Mouse (Mus musculus): ENCODE data around the gene Hyou1. TPM values are rescaled to one million over a fixed set of nuclear protein-coding genes. Genes with fewer than 3 reads are reported as not detected.
"Not testable (repeated sequence)": the region's sequence is repeated elsewhere in the genome, so short reads cannot be mapped to it uniquely, and the experiment has no call there.

Gene Hyou1
- 100 to 1,000 TPM in 1 of 2 experiments, 10 to 100 TPM in 1; 97.2 to 121 TPM for total RNA-seq (2021)
- long read RNA-seq, experiment 1, full-length matches to known transcripts = 57 of 86 reads
- long read RNA-seq, experiment 1, partial matches to known transcripts = 13 of 86 reads
- long read RNA-seq, experiment 1, other reads (novel, unspliced or antisense) = 16 of 86 reads
- long read RNA-seq, experiment 2, full-length matches to known transcripts = 26 of 49 reads
- long read RNA-seq, experiment 2, partial matches to known transcripts = 12 of 49 reads
- long read RNA-seq, experiment 2, other reads (novel, unspliced or antisense) = 11 of 49 reads

DNA sequence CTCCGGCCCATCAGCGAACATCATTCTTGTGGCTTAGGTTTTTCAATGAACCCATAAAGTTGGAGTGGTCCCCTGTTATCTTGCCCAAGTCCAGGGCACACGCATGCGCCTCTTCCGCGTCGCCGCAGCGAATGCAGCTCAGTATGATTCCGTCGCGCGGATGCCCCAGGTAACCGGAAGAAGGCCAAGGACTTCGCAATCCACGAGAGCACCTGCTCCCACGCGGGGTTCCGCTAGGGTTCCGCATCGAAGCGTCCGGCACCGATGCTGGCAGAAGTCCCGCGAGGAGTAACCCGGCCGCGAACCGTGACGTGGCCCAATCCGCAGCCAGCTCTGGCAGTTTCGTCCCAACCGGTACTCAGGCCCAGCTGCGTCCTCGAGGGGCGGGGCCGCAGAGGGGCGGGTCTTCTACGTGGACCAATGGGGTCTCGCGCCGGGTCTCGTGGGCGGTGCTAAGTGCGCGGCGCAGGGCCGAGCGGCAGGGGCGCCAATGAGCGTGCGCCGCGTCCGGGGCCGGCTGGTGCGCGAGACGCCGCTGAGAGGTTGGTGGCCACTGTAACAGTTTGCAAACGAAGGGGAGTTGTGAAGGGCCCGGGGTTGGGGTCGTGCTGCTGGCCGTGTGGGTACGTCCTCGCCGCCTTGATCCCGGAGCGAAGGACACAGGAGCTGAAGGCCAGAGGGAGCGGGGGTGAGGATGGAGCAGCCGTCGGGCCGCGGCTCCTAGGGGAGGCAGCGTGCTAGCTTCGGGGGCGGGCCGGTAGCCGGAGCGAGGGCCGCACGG is at the start of gene Hyou1:
TSS of gene Hyou1 (plus strand) at position 437 of the 781 bp plus-strand sequence.
- peak; percentile 100 for DNase-seq

DNA sequence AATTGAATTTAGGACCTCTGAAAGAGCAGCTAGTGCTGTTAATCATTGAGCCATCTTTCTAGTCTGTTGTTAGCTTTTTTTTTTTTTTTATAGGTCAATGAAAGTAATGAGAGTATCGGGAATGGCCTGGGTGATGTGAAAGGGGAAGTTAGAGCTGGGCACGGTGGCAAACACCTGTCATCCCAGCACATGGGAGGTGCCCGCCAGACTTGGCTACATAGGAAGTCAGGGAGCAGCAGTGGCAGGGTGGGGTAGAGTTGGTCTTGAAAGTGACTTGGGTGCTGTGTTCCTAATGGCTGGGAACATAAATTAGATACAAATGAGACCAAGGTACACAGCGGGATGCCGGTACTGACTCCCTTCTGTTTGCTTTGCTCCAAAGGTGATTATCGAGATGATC is 48.6 kb upstream of the Hyou1 start:
- DNase-seq = no peak

DNA sequence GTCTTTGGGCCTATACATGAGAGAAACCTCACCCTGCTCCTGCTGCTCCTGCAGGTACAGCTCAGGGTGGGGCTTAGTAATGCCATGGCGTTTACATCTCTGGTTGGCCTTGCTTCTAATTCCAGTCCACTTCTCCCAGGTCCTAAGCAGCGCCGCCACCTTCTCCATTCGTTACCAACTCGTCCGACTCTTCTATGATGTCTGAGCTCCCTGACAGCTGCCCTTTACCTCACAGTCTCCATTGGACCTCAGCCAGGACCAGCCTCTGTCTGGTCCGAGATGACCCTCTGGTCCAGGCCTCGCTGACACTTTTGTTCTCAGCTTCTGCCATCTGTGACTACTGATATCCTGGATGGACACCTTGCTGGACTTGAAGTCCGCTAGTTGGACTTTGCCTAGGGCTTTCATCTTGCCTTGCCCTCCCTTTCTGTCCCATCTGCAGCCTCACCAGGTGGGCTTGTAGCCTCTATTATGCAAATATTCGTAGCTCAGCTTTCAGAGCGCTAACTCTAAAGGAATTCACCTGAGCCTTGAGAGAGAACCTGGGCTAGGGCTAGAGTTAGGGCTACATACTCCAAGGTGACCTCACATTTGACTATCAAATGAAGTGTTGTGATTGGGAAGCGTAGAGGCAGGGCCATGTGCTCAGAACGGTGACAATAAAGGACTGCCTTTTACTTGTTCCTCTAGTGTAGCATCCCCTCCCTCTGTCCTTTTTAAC is 46.2 kb upstream of the Hyou1 start:
- DNase-seq = no peak

DNA sequence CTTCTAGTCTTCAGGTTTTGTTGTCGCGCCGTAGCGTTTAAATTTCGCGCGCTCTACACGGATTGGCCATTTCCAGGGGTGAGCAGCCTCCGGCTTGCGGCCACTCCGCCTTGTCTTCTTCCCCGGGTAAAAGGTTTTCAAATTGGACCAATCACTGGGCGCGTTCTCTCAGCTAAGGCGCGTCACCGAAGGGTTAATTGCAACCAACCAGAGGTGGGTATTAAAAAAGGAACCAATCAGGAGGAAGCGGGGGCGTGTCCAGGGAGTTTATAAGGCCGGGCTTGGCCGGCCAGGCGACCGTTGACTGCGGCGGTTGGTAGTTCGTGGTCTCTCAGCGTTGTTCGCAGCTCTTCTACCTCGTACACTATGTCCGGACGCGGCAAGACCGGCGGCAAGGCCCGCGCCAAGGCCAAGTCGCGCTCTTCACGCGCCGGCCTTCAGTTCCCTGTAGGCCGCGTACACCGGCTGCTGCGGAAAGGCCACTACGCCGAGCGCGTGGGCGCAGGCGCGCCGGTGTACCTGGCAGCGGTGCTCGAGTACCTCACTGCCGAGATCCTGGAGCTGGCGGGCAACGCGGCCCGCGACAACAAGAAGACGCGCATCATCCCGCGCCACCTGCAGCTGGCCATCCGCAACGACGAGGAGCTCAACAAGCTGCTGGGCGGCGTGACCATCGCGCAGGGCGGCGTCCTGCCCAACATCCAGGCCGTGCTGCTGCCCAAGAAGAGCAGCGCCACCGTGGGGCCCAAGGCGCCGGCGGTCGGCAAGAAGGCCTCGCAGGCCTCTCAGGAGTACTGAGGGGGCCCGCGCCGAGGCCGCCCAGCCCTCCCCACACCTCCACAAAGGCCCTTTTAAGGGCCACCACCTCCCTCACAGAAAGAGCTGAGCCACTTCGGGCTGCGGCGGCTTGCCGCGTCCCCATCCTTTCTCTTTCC is 44.6 kb upstream of the Hyou1 start, which contains the start of gene H2afx:
TSS of gene H2afx (plus strand) at position 299 of the 935 bp plus-strand sequence.
- DNase-seq = peak; percentile 99

DNA sequence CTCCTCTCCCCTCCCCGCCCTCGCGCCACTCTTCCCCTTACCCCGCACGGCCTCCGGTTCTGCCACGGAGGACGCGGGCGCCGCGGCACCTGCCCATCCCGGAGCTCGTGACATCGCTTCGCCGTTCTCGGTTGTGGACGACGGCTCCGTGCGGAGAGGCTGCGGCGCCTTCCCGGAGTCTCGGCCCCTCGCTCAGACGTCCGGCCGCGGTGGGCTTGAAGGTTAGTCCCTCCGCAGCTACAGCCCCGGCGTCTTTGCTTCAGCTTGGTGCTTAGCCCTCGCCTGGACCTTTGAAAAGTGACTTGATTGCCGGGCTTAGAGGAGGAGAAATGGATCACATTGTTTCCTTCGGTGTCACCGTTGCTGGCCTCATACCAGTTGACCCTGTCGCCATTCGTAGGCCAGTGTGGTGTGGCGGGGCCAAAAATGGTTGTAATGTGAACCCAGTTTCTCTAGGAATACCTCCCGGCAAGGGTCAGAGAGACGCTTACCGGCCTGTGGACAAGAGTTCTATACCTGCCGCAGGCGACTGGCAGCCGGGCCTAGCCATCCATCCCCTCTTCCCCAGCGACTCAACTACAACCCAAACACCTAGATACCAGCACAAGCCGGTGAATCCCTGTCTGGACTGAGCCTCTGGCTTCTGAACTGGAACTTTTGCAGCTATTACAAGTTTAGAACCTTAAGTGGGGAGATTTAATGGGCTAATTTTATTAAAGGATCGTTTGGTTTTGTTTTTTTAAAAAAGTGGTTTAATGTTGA is 43.8 kb upstream of the Hyou1 start:
- peak; percentile 58 for DNase-seq

DNA sequence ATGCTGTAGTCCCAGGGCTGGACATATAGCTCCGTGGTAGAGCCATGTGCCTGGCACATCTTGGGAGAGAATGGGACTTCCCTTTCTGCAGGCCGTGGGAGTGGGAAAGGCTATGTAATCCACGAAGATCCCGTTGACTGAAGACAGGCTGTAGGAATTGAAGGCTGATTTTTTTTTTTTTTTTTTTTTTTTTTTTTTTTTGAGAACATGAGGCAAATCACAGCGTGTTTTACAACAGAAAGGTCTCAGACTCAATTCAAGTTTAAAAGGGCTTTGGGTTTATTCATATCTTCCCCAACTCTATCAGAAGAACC is 43.2 kb upstream of the Hyou1 start:
- DNase-seq = no peak

DNA sequence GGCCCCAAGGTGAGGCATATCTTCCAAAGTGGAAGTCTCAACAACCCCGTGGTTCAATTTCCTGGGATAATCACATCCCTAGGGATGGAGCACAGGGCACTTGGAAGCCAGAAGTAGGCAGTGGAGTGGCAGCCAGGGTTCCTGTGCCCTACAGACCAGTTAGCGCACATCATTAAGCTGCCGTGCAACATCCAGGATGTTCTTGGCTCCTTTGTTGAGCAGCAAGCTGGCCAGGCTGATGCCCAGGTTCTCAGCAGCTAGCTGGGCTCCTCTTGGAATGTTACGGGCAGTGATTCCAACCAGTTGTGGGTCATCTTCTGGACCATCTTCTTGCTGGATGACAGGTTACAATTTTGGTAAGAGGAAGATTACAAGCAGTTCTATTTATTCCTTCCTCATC is 42.8 kb upstream of the Hyou1 start:
- DNase-seq = not testable (repeated sequence)

DNA sequence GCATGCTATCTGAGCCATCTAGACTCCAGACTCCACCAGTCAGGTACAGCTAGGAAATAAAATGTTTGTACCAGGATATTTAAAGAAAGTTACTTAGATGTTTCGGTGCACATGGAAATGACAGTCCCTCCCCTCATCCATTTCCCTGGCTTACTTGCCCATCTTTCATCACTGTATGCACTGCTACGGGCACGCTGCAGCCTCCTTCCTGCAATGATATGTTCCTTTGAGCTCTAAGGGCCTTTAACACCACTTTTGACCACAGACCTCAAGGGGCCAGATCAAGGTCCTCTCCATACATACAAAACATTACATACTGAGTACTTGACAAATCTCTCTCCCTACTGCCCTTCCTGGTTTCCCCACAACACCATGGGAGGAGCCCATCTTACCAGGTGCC is 42.3 kb upstream of the Hyou1 start:
- DNase-seq = no peak

DNA sequence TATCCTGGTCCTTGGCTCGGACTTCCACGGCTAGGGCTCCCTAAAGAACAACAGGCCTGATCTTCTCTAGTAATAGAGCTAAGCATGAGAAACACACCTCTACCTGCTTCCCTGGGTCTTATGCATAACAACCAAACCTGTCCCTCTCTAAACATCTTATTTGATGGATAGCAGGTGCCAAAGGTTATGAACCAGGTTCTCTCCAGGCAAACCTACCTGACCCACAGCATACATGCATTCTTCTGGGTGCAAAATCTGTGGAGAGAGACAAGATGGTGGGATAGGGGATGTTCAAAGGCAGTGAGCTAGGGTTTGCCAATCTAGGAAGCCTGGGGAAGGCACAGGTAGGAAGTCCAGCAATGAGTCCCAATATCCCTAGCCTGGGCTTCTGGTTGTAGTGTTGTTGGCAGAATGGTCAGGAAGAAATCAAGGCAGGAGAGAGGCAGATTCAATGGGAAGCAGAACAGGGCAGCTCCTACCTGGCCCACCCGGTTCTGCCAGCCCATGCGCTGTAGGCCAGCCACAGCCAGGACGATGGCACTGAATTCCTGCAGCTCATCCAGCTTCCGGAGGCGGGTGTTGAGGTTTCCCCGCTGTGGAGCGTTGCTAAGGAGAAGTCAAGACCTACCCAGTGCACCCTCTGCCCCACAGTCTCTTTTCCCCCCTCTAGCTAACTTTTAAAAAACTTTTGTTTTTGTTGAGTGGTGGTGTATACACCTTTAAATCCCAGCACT is 41.7 kb upstream of the Hyou1 start:
- DNase-seq = no peak

DNA sequence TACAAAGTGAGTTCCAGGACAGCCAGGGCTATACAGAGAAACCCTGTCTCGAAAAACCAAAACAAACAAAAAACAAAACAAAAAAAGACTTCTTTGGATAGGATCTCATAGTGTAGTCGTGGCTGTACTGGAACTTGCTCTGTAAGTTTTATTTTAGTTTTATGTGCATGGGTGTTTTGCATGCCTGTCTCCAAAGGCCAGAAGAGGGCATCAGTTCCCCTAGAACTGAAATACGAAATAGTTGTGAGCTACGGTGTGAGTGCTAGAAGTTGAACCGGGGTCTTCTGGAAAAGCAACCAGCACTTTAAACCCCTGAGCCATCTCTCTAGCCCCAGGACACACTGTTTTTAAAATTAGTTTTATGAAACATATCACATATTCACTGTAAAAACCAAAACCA is 40.7 kb upstream of the Hyou1 start:
- no peak for DNase-seq

DNA sequence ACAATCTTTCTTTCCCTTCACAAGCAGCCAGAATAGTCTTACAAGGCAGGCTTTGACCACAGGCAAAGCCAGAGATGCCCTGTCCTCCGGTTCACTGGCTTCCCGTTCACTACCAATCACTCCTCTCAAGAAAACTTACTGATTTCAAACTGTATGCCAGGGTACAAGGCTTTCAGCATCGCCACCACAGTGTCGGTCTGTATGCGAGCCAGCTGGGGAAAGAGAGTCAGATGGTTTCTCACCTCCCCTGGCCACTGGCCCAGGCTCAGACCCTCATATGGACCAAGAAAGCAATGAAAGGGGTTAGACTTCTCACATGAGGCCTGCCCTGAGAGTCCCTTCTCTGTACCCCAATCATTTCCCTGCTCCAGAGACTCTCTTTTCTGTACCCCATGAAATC is 37.8 kb upstream of the Hyou1 start:
- DNase-seq = no peak

DNA sequence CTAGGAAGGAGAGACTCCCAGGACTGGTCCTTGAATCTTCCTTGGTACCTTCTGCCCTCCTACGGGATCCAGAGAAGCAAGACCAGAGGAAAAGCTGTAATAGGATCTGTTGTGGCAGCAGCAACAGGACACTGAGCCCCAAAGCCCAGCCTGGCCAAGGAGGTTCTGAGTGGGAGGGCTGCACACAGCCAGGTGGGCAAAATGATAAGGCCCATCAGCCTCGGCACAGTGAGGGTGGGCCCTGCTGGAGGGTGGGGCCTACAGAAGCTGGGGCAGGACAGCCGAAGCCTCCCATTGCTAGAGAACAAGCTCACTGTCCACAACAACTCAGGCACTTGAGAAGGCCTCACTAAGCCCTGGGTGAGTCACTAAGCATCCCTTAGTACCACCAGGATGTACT is 37.1 kb upstream of the Hyou1 start:
- no peak for DNase-seq

DNA sequence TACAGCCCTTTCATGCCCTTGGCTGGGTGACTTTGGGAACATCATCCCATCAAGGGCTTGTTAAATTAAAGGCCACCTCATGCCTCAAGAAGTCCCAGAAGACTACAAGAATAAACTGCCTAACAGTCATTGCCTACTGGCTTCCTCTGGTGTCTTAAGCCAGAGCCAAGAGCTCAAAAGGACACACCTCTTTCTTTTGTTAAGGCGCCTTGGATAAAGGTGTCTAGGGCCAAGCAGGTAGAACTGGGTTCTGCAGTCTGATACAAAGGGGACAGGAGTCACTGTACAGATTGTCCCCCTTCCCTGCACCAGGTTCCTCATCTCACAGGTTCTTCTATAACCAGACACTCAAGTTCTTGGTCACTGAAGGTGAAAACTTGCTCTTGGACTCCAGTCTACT is 36.7 kb upstream of the Hyou1 start:
- no peak for DNase-seq

DNA sequence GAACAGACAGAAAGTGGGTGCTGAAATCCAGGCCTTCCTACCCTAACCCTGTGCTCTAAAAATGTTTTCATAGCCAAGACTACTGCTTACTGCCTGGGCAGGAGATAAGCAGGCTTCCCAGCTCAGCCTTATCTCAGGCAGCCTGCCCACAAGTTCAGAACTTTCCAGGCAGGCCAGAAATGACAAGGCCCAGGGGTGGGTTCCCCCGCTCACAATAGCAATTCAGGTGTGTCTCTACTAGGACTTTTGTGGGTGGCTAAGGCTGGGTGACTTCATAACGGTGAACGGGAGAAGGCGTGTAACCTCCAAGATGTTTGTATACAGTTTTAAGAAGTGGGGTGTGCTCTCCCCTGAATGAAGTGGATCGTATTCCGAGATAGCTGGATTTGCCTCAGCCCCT is 36.0 kb upstream of the Hyou1 start:
- no peak for DNase-seq

DNA sequence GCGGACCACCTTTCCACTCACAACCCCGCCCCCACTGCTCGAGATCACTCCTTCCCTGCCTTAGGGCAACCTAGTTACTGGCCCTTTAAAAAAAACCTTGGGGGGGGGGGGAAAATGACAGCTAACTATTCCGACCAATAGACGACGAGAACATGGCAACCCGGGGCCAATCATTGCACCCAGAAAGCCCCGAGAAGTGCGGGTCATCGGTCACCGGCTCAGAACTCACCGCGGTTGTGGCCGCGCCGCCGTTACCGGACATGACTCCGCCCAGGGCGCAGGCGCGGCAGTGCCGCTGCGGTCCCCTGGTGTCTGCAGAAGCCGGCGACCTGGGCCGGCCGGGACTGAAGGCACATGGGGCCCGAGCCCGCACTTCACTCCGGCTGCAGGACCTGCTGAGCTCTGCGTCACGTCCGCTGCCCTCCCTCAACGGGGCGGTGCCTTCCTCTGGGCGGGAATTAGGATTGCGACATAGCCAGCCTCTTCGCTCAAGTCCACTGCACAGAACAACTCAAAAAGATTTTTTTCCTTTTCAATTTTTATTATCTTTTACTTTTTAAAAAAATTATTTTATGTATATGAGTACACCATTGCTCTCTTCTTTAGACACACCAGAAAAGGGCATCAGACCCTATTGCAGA is 35.4 kb upstream of the Hyou1 start, which contains the start of gene Hmbs:
TSS of gene Hmbs (minus strand) at position 448 of the 641 bp plus-strand sequence.
- peak; percentile 95 for DNase-seq

DNA sequence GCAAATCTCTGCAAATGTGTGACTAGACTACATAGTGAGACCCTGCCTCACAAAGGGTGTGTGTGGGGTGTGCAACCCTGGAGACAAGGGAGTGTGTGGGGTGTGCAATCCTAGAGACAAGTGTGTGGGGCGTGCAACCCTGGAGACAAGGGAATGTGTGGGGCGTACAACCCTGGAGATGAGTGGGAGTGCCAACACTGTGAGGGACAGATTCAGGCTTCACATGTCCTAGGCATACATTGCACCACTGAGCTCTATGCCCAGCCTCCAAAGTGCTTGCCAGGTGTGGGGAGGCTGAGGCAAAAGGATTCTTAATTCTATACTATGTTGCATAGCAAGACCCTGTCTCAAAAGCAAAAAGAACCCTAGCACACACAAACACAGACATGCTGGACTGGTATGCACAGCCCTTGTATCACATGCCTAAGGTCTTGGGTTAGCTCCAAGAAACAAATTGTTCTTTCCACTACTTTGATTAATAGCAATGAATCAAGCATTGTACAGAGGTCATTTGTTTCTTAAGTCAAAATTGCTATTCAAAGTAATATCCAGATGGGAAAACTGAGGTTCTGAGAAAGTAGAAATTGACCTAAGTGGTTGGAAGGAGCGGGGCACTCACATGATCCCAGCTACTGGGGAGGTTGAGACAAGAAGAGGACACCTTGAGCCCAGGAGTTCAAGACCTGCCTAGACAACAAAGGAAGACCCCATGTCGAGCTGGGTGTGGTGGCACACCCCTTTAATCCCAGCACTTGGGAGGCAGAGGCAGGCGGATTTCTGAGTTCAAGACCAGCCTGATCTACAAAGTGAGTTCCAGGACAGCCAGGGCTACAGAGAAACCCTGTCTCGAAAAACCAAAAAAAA is 33.5 kb upstream of the Hyou1 start:
- no peak for DNase-seq

DNA sequence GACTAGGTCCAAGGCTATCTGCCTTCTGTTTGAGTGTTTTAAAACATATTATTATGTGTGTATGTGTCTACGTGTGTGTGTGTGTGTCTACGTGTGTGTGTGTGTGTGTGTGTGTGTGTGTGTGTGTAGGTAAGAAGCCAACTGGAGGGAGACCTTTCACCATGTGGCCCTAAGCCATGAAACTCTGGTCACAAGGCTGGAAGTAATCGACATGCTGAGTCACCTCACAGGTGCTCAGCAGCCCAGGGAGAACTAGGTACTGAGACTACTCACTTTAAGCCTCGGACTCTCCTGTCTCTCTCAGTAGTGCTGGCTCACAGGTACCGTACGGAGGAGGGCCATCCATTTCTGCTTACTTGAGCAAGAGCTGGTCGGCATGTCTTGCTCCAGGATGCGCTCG is 32.1 kb upstream of the Hyou1 start:
- DNase-seq = no peak

DNA sequence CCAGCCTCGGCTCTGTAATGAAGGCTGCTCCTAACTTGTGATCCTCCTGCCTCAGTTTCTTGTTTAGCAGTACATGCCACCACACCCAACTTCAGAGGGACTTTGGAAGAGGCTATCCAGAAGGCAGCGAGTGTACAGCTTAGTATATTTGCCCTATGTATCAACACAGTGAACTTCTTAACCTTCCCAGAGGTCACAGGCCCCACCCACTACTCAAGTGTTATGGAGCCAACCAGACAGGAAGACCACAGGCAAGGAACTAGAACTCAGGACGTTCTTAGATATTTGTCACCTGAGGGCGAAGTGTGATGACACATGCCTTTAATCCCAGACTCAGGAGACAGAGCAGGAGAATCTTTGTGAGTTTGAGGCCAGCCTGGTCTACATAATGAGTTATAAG is 31.7 kb upstream of the Hyou1 start:
- no peak for DNase-seq

DNA sequence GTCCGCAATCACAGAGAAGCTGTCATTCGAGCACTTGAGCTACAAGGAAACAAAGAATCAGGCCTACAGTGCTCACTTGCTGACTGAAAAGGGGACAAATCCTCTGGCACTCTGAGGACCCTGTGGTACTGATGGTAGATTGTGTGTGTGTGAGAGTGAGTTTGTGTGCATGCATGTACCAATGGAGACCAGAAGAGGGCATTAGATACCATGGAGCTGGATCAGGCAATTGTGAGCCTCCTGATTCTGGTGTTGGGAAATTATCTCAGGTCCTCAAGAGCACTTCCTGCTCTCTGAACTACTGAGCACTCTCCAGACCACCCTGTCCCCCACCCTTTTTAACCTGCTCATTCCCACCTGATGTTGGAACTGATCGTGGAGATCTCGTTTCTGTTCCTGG is 30.7 kb upstream of the Hyou1 start:
- DNase-seq = no peak
